Mouse (Mus musculus) mouse embryonic stem cell (cell line): ENCODE results near the gene Fadd.

ENCODE experiments used
- in situ Hi-C, 2 experiments: fragments of 300-500 bp; cut with MboI; formaldehyde crosslinking; loops; 1 replicate in 1 of 2; 3 replicates in 1 of 2; pipeline ENCODE4 v1.14.3; 2019 to 2020; ENCODE audit warnings: low sequenced_read_pairs in 2 of 2, low pct_unique_long_range_greater_than_20kb in 1 of 2, mixed read lengths in 1 of 2; ENCODE audit not compliant: unreplicated experiment in 1 of 2

The Fadd gene

GRCm38 (mm10) chr7:144585648-144586047 lies 3.4 kb upstream of the Fadd start:
- in situ Hi-C loops: loop anchor here in 1 of 2 experiments (10.0 kb wide), 2 partner anchors 199 to 319 kb away; no protein-coding TSS in a partner anchor

GRCm38 (mm10) chr7:144583619-144584018 lies 1.4 kb upstream of the Fadd start:
- in situ Hi-C loops: loop anchor here (5.0 to 10.0 kb wide), 4 partner anchors 199 to 324 kb away; no protein-coding TSS in a partner anchor

DNA sequence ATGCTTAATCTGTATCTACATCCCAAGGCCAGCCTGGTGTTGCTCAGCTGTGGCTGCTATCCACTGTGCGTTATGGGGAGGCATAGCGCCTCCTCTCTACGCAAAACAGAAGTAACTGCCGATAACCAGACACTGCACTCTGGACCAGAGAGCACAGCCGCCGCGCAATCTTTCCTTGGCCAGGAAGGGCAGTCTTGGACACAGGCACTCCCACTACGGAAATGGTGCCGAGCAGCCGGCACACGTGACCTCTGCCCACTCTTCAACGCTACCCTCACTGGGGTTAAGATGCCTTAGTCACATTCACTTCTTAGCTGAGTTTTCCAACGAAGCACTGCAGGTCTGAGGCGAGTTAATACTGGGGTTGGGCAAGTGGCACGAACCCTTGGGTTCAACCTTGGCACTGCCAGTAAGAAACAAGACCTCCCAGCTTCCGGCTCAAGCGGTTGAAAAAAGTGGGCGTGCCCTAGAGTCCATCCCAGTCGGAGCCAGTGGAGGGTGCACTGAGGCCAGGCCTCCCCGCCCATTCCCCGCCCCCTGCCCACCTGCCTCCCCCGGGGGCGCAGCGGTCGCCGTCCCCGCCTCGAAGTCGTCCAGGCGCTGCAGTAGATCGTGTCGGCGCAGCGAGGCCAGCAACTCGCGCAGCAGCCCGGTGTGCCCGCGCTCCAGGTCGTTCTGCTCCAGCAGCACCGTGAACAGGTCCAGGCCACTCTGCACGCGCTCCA lies 542 bp downstream of the Fadd start:
- in situ Hi-C loops: loop anchor here (5.0 to 10.0 kb wide), 4 partner anchors 201 to 326 kb away; no protein-coding TSS in a partner anchor

- in situ Hi-C loops: no loop called here
Measured at GRCm38 (mm10) chr7:144577876-144578275, 4.4 kb downstream of the Fadd start.

GRCm38 (mm10) chr7:144572234-144572633 lies 10.0 kb downstream of the Fadd start:
- in situ Hi-C loops: no loop called here

DNA sequence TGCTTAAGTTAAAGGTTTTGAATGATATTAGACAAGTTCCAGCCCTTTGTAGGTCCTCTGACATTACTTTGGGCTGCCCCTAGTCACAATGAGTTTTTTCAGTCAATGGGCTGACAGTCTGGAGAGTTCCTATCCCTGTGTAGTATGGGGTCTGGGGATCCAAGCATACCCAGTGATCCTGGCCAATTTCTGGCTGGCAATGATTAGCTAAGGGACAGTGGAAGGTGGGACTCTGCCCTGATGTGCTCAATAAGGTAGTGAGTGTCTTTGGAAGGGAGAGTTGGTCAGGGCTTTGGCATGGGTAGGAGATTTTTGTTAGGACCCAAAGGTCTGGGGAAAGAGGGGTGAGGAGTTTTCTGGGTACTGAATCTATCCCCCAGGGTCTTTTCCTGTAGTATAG lies 10.7 kb downstream of the Fadd start:
- in situ Hi-C loops: no loop called here

GRCm38 (mm10) chr7:144569428-144569827 lies 12.8 kb downstream of the Fadd start:
- in situ Hi-C loops: no loop called here

GRCm38 (mm10) chr7:144568091-144568490 lies 14.2 kb downstream of the Fadd start:
- in situ Hi-C loops: no loop called here

DNA sequence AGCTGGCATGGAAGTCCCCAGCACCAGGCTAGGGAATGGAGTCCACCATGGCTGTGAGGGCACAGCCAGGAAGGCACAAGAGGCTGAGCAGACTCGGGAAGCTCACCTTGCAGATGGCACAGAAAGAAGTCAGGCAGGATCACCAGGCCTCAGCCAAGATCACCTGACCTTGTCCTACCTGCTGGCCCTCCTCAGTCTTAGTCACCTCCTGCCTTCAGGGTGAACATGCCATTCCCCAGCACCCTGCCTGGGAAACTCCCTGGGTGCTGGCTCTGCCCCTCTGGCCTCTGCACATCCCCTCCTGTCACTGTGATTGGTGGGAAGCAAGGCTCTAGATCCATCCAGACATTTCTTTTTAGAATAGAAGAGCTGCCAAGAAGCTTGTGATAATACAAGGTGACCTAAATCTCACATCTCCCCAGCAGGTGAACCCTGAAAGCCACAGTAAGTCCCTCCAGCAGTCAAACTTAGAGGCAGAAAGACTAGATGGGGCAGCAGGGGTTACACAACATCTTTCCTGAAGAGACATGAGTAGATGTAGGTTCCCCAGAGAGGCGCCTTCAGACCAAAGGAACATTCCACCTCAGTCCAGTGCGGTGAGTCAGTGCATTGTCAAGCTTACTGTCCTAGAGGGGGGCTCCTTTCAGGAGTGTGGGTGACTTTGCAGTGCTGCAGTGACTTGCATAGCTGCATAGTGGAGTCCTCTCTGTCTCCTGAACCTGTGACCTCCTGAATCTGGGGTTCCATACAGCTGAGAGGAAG lies 15.2 kb downstream of the Fadd start:
- in situ Hi-C loops: no loop called here

DNA sequence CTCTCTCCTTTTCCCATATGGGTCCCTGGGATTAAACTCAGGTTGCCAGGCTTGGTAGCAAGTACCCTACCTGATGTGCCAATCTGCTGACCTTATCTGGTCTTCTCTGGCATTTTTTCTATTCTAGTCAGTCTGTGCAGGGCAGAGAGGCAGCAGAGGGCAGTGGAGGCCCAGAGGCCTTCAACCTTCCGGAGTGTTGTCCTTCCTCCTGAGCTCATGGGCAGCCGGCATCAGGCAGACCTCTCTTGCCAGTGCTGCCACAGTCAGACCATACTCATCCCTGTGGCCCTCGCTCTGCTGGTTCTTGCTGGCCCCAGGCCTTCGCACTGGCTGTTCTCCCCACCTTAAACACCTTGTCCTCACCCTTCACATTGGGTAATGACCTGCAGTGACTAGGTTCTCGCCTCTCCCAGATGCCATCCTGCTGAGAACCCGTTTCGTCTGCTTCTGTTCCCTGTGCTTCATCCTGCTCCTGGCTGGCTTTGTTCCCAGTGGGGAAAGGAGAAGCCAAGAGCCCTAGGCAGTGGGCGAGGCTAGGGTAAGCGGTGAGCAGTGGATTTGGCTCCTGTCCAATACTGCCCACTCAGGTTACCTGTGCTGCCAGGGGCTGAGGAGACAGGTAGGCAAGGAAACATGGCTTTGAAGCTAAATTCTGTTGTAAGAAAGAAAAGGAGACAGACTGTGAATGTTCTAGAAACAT lies 18.7 kb downstream of the Fadd start:
- in situ Hi-C loops: no loop called here

DNA sequence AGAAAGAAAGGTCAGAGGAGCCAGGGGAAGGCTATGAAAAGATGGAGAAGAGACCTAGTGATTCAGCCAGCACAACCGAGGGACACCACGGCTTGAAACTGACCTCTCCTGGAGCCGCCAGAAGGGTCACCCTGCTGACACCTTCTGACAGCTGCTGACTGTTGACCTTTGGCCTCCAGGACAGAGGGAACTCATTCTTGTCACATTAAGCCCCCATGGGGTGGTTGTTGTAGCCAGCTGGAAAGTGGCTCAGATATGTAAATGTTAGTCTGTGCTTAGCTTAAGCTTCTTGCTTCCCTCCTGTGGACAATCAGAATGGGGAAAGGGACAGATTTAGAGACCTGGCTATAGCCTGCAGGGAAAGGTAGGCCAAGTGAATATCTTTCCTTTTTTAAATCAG lies 20.2 kb downstream of the Fadd start:
- in situ Hi-C loops: no loop called here

DNA sequence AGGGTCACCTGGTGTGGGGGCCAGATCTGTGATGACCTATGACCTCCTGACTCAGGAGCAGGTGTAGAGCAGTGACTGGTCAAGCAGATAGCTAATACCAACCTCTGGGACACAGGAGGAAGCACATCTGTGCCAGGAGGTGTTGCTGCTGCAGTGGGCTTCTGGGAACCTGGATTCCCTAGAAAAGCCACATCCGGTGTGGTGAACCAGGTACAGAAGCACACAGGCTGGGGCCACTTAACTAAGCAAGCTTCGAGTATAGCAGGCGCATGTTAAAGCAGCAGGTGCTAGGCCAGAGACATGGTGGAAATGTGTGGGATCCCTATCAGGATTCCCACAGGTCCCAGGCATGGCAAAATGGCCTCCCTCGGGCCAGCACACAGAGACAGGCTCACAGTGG lies 21.7 kb downstream of the Fadd start:
- in situ Hi-C loops: no loop called here

- in situ Hi-C loops: no loop called here
Measured at GRCm38 (mm10) chr7:144558552-144558951, 23.7 kb downstream of the Fadd start.

- in situ Hi-C loops: no loop called here
Measured at GRCm38 (mm10) chr7:144554123-144554472, 28.2 kb downstream of the Fadd start.

- in situ Hi-C loops: no loop called here
Measured at GRCm38 (mm10) chr7:144553237-144554122, 28.8 kb downstream of the Fadd start, which contains the start of gene Ppfia1. Ppfia1 (minus strand) TSS chr7:144553729.

- in situ Hi-C loops: no loop called here
Measured at GRCm38 (mm10) chr7:144552274-144552673, 30.0 kb downstream of the Fadd start.

- in situ Hi-C loops: no loop called here
Measured at GRCm38 (mm10) chr7:144550811-144551210, 31.5 kb downstream of the Fadd start.

DNA sequence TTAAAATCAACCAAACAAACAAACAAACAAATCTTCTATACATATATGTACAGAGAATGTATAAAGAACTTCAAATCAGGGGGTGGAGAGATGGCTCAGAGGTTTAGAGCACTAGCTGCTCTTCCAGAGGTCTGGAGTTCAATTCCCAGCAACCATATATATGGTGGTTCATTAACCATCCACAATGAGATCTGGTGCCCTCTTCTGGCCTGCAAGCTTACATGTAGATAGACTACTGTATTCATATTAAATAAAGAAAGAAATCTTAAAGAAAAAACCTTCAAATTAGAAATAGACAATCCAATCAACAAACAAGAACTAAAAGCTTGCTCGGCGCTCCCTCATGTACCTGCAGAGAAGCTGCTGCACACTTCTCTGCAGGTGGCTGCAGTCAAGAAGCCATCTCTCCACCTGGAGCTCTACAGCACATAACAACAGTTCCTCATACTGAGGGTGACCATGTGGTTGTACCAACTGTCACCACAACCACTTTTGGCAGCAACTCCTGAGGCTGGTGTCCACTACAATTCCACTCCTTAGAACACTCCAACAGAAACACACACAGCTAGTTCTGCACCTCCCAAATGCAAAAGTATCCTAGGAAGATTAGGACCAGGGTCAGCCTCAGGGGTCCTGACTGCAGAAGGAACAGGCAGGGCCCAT lies 32.2 kb downstream of the Fadd start:
- in situ Hi-C loops: no loop called here
